Mouse (Mus musculus) liver, embryonic 14.5 days (tissue): ENCODE data around the gene Nt5dc2.

ENCODE experiments used
- CTCF ChIP-seq: IDR thresholded peaks from 2 replicates; pipeline ENCODE4 v1.5.1; 2016; ENCODE audit warnings: antibody characterized with exemption, low read depth, control low read depth
- EP300 ChIP-seq: IDR thresholded peaks from 2 replicates; pipeline ENCODE4 v1.6.1; 2016; ENCODE audit warnings: antibody characterized with exemption, low read depth

GRCm38 (mm10) chr14:31137281-31137595 is 6.4 kb downstream of the Nt5dc2 start:
- TF ChIP-seq EP300 (no peak), CTCF (no peak)
